Mouse (Mus musculus): ENCODE measurements around the gene Jmjd4.

Gene Jmjd4

GRCm38 (mm10) chr11:59471413-59472325 is 21.8 kb downstream of the Jmjd4 start:
- peak; percentile 36 for DNase-seq (ENCODE audit: low read depth)

- DNase-seq (ENCODE audit: low read depth), result peak; percentile 95
These were observed 22.5 kb downstream of the Jmjd4 start, which contains the start of gene Zfp867 for GRCm38 (mm10) chr11:59472326-59472677. Gene Zfp867 (minus strand): TSS chr11:59472474.

GRCm38 (mm10) chr11:59477240-59477639 is 27.4 kb downstream of the Jmjd4 start:
- peak; percentile 30 for DNase-seq (ENCODE audit: low read depth)

GRCm38 (mm10) chr11:59483212-59483611 is 33.4 kb downstream of the Jmjd4 start:
- DNase-seq (ENCODE audit: low read depth), result peak; percentile 69

GRCm38 (mm10) chr11:59485641-59486040 is 35.8 kb downstream of the Jmjd4 start:
- no peak for DNase-seq (ENCODE audit: low read depth)

GRCm38 (mm10) chr11:59486222-59486621 is 36.4 kb downstream of the Jmjd4 start:
- DNase-seq (ENCODE audit: low read depth), result no peak

- peak; percentile 28 for DNase-seq (ENCODE audit: low read depth)
These were observed 46.9 kb downstream of the Jmjd4 start for GRCm38 (mm10) chr11:59496672-59497310.

GRCm38 (mm10) chr11:59497747-59498146 is 47.9 kb downstream of the Jmjd4 start:
- DNase-seq (ENCODE audit: low read depth), result peak; percentile 32

GRCm38 (mm10) chr11:59501978-59502700 is 52.3 kb downstream of the Jmjd4 start:
- no peak for DNase-seq (ENCODE audit: low read depth)

- peak; percentile 83 for DNase-seq (ENCODE audit: low read depth)
These were observed 55.5 kb downstream of the Jmjd4 start for GRCm38 (mm10) chr11:59505351-59505838.

- peak; percentile 92 for DNase-seq (ENCODE audit: low read depth)
These were observed 56.2 kb downstream of the Jmjd4 start for GRCm38 (mm10) chr11:59505839-59506712.

GRCm38 (mm10) chr11:59506713-59507074 is 56.8 kb downstream of the Jmjd4 start:
- DNase-seq (ENCODE audit: low read depth), result no peak

All from 416B (cell line).